Mouse (Mus musculus) right cerebral cortex, adult 2 months (tissue): ENCODE data around the gene Itprid1.

ENCODE experiments used
- DNase-seq, 2 experiments: peaks; one replicate each; pipeline ENCODE4 v3.0.0; 2021 to 2022; ENCODE audit warnings: low spot score in 2 of 2

Gene Itprid1

GRCm38 (mm10) chr6:55887598-55887997 is 50.9 kb downstream of the Itprid1 start:
- no peak for DNase-seq

GRCm38 (mm10) chr6:55901568-55902328 is 65.1 kb downstream of the Itprid1 start:
- DNase-seq, result no peak

DNA sequence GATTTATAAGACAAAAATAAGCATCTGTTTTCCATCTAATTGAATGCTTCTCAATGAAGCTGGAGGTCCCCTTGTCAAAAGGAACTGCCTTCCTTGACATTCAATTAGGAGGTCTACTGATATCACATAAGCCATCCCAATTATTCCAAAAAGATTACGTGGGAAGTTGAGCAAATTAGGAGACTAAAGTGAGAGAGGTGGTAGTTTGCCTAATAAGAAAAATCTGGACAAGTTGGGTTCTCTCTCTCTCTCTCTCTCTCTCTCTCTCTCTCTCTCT is 65.6 kb downstream of the Itprid1 start:
- DNase-seq, result no peak

DNA sequence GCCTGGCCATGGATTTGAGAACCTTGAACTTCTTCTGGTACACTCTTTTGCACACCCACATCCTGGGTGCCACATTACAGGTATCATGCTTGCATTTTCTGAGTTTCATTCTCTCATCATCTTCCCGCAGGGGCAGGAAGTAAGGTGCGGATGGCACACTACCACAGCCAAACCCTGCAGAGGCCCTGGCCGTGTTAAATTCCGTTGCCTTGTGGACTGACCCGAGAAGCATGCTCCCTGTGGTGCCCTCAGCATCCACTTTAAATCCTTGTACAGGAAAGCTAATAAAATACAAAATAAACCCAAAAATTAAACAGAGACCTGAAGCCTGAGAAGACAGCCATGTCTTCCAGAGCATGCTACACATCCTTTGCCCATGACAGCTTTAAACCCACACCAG is 82.5 kb downstream of the Itprid1 start:
- DNase-seq, result no peak

GRCm38 (mm10) chr6:55920282-55920720 is 83.6 kb downstream of the Itprid1 start:
- no peak for DNase-seq

DNA sequence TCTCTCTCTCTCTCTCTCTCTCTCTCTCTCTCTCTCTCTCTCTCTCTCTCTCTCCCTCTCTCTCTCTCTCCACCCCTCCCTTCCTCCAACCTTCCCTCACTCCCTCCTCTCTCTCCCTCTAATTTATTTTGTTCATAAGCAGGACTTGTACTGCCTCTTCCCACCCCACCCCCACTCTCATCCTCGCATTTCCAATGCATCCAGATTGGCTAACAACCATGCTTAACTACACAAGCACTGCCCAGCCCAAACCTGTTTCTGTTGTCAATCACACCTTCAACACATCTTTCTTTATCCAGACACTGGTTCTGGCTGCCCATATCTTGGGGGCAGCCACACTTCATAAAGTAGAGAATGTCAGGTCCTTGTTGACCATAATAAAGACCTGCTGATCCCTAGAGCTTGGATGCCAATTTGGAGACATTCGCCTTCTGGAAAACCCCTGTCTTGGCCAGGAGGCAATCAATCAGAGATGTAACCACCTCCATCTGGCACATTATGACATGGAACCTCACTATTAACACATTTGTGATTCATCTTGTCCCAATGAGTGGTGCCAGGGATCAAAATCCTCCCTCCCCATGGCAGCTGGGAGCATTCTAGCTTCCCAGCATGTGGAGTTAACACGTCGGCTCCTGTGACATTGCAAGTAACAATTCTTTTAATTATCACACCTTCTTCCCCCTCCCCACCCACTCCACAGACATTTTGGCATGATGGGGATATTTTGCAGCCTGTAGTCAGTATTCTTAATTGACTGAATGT is 84.4 kb downstream of the Itprid1 start:
- peak in 1 of 2 experiments; percentile 9 for DNase-seq

GRCm38 (mm10) chr6:55944709-55945108 is 108.0 kb downstream of the Itprid1 start:
- no peak for DNase-seq

- peak; percentile 58 to 81 for DNase-seq
Measured at GRCm38 (mm10) chr6:55950345-55951110, 113.8 kb downstream of the Itprid1 start.

DNA sequence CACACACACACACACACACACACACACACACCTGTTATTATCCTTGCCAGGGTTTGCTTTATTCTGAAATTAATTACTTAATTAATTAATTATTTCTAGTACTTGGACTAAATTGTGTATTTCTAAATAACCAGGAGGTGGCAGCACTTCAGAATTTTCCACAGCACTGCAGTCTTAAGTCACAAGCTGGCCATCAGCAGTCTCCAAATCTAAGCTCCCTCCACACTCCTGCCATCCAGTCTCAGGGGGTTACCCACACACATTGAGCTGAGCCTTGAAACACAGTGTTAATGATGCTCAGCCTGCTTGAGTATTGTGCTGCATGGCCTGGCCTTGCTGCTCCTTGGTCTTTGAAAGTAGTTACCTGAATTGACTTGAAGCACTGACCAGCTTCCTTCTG is 136.3 kb downstream of the Itprid1 start:
- peak; percentile 12 to 24 for DNase-seq

DNA sequence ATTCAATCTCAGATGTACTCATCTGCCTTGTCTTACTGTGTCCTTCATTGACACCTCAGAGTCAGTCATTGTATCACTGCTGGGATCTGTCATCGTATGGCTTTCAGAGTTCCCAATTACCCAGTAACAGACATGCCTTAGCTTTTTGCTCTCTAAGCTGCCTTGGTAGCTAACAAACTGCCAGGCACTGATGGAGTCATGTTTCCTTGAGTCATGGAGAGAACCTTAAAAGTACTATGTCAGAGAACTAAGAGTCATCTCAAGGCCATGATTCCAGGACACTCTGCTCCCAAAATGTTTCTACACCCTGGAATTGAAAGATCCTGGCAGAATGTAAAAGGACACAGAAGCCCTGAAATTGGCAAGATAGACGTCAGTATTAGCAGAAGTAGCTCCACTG is 143.1 kb downstream of the Itprid1 start:
- DNase-seq, result no peak

GRCm38 (mm10) chr6:56008711-56009110 is 172.0 kb downstream of the Itprid1 start:
- no peak for DNase-seq

GRCm38 (mm10) chr6:56012384-56012783 is 175.7 kb downstream of the Itprid1 start:
- no peak for DNase-seq

GRCm38 (mm10) chr6:56017291-56017994 is 180.7 kb downstream of the Itprid1 start, which contains the start of gene Ppp1r17:
TSS of gene Ppp1r17 (plus strand) at chr6:56017497.
- DNase-seq, result no peak

GRCm38 (mm10) chr6:56019632-56020031 is 182.9 kb downstream of the Itprid1 start:
- DNase-seq, result no peak

- peak in 1 of 2 experiments; percentile 10 for DNase-seq
Measured at GRCm38 (mm10) chr6:56025533-56025932, 188.8 kb downstream of the Itprid1 start.

DNA sequence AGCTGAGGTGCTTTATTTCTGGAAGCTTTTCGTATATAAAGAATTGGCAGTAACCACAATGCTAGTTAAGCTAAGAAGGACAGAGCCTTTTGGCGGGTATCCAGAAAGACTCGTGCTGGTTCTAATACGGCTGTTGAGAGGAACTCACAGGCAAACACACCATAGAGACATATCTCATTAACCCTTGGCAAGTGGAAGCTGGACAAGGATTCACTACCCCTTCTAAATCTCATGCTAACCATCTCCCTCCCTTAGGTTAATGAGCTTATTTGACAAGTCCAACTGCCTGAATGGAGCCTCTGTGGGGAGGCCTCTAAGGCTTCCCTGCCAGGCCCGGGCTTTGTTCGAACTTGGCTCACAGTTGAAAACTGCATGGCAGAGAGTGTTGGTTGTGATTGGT is 190.6 kb downstream of the Itprid1 start:
- DNase-seq, result peak in 1 of 2 experiments; percentile 7

- no peak for DNase-seq
Measured at GRCm38 (mm10) chr6:56027966-56028365, 191.3 kb downstream of the Itprid1 start.
